Mouse (Mus musculus) limb, embryonic 10.5 days (tissue): ENCODE measurements around the gene Zfp280c. TPM values are rescaled to one million over a fixed set of nuclear protein-coding genes. Genes with fewer than 3 reads are reported as not detected.

Experiments used
- DNase-seq: peaks from one replicate; pipeline ENCODE4 v3.0.0-alpha.2; 2017; ENCODE audit warnings: low spot score
- H3K27ac ChIP-seq: fragments of 300-500 bp; sonication (generic); 2 replicates; pipeline ENCODE4 v1.5.1; 2016; ENCODE audit warnings: mild to moderate bottlenecking
- H3K27me3 ChIP-seq: fragments of 300-500 bp; sonication (generic); 2 replicates; pipeline ENCODE4 v1.6.1; 2016; ENCODE audit warnings: low read depth, mild to moderate bottlenecking; ENCODE audit not compliant: poor library complexity, severe bottlenecking
- H3K36me3 ChIP-seq: fragments of 300-500 bp; sonication (generic); 2 replicates; pipeline ENCODE4 v1.6.1; 2016; ENCODE audit warnings: mild to moderate bottlenecking, moderate library complexity
- H3K4me1 ChIP-seq: fragments of 300-500 bp; sonication (generic); 2 replicates; pipeline ENCODE4 v1.6.1; 2016
- H3K4me3 ChIP-seq: fragments of 300-500 bp; sonication (generic); 2 replicates; pipeline ENCODE4 v1.5.1; 2016; ENCODE audit warnings: mild to moderate bottlenecking, moderate library complexity
- H3K9me3 ChIP-seq: fragments of 300-500 bp; sonication (generic); replicated peaks from 2 replicates; pipeline ENCODE4 v1.6.1; 2016; ENCODE audit warnings: mild to moderate bottlenecking
- WGBS: fragments of 180-500 bp; shearing (Covaris S2); methylation state at CpG from one replicate; pipeline ENCODE4 v1.1.7; 2016; 5-methylcytosine and 5-hydroxymethylcytosine counted together
- microRNA-seq: library from miRNA; unstranded; fragments of <30 nt; microRNA quantifications from one replicate; pipeline ENCODE4, GENCODE M21; 2017
- polyA plus RNA-seq: library from polyadenylated mRNA; unstranded; fragments of >200 nt; fragmentation: Nextera tagmentation; extraction: Ambion mirVana; gene quantifications from 2 replicates; pipeline ENCODE4 v1.2.1, GENCODE M21; 2016

The Zfp280c gene
- polyA plus RNA-seq, 1 experiment from 2014 or later: 18.9 TPM

DNA sequence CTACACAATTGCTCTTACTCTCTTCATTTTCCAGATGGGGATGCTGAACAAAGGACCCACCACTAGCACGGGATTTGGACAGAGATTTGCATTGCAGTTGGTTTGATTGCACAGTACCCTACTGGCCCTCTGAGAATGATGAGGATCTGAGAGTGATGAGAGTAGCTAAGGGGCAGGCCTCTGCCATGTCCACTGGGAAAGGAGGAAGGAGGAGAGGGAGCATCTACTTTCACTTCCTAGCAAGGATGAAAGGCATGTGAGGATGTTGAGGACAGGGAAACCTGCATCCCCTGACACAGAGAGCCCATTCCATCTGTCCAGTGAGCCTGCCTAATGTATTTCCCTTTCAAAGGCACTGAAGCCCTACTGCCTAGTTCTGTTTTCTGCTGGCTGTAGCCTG, 69.0 kb downstream of the Zfp280c start:
- Histone ChIP-seq H3K27ac (no peak overlapping the region), H3K27me3 (peaks cover 5% of the 10 kb centered on the region; the same call in 1 of the 2 replicates), H3K4me1 (no peaks in the 10 kb centered on the region), H3K4me3 (no peak overlapping the region), H3K36me3 (no peaks in the 10 kb centered on the region), H3K9me3 (no peaks in the 10 kb centered on the region)
- WGBS: 68% methylated on average over 1 of the region's 1 CpGs
- no peak for DNase-seq

DNA sequence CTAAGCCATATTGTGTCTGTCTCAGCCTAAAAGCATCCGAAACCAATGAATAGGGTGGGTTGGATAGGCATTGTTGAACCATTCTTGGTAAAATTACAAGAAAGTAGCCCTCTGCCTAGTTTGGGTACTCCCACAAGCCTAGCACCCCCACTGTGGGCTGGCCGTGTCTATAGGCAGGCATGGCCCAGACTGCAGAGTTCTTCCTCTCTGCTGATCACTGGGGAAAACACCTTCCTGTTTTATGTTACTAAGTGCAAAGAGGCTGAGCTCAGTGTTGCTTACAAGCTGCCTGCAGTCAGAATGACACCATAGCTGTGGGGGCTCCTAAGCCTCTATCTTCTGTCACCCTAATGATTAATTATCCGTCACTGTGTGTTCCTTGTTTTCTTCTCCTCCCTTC, 70.8 kb downstream of the Zfp280c start:
- peaks cover 4% of the 10 kb centered on the region; the same call in 1 of the 2 replicates for H3K4me1 ChIP-seq
- WGBS: 69% methylated on average over 3 of the region's 3 CpGs
- no peaks in the 10 kb centered on the region for H3K9me3 ChIP-seq

GRCm38 (mm10) chrX:48521651-48522050, 72.7 kb downstream of the Zfp280c start:
- no peak overlapping the region for H3K27ac ChIP-seq
- no peaks in the 10 kb centered on the region; the same call in 1 of the 2 replicates for H3K9me3 ChIP-seq
- peaks cover 5% of the 10 kb centered on the region; the same call in 1 of the 2 replicates for H3K4me1 ChIP-seq
- DNase-seq: no peak
- no peak overlapping the region for H3K4me3 ChIP-seq
- H3K36me3 ChIP-seq: no peaks in the 10 kb centered on the region
- WGBS: 90% methylated on average over 3 of the region's 3 CpGs
- H3K27me3 ChIP-seq: peaks cover 18% of the 10 kb centered on the region

More for the DNA sequence above, 70.8 kb downstream of the Zfp280c start:
- H3K27ac ChIP-seq: no peak overlapping the region
- no peak for DNase-seq
- H3K27me3 ChIP-seq: peaks cover 18% of the 10 kb centered on the region
- H3K4me3 ChIP-seq: no peak overlapping the region
- no peaks in the 10 kb centered on the region for H3K36me3 ChIP-seq

DNA sequence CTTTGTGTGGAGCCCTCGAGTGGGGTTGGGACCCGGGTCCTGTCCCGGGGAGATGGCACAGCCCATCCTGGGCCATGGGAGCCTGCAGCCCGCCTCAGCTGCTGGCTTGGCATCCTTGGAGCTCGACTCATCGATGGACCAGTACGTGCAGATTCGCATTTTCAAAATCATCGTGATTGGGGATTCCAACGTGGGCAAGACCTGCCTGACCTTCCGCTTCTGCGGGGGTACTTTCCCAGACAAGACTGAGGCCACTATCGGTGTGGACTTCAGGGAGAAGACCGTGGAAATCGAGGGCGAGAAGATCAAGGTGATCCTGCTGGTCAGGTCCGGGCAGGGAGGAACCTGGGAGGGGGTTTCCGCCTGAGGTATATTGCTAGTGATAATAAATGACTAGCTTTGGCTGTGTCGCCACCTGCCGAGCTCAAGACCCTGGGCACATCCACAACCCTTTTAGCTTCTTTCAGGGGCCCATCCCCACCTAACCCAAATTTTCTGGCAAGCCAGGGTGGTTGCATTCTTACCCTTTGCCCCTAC, 74.7 kb downstream of the Zfp280c start:
- peaks cover 18% of the 10 kb centered on the region for H3K27me3 ChIP-seq
- peak overlapping the region; percentile 55 for H3K4me3 ChIP-seq
- peaks cover 5% of the 10 kb centered on the region; the same call in 1 of the 2 replicates for H3K4me1 ChIP-seq
- peak overlapping the region; percentile 76 for H3K27ac ChIP-seq
- no peaks in the 10 kb centered on the region for H3K36me3 ChIP-seq
- no peaks in the 10 kb centered on the region; the same call in 1 of the 2 replicates for H3K9me3 ChIP-seq
- 21% methylated on average over 20 of the region's 20 CpGs for WGBS
- DNase-seq: no peak

DNA sequence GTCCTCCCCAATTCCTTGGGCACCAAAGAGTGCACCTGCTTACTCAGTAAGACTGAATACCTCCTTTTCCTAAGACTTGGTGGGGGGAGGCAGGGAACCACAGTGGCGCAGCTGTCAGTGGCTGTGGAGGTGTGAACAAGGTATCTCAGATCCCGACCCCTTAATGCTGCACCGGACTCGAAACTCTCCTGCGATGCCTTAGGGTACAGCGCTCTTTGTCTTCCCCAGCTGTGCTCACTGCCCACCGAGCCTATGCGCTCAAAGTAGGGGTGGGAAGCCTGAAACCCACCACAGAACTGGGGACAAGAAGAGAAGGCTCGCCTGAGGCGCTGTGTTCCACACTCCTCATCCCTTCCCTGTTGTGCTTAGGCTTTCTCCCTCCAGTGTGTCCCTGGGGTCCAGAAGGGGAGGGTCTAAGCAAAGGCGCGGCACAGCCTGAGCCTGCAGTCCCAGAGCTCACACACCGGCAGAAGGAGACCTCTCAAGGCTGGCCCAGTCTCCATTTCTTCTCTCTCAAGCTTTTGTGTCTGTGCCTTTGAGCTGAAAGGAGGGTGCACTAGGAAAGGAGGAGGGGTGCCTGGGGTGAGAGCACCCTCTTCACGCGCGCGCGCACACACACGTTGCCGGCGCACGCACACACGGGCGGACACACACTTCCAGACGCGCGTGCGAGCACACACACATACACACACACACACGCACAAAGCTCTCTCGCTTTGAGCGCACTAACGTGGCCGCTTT, 75.3 kb downstream of the Zfp280c start, which contains the start of gene Rab33a:
Rab33a (plus strand) TSS at position 478 of the 741 bp plus-strand sequence.
- Histone ChIP-seq H3K4me1 (peaks cover 5% of the 10 kb centered on the region), H3K9me3 (no peaks in the 10 kb centered on the region; the same call in 1 of the 2 replicates), H3K27ac (peak within 1 kb of the TSS; percentile 76), H3K36me3 (no peaks in the 10 kb centered on the region), H3K4me3 (peak within 1 kb of the TSS; percentile 55), H3K27me3 (peaks cover 18% of the 10 kb centered on the region)
- DNase-seq: peak; percentile 47
- WGBS: 19% methylated on average over 28 of the region's 33 CpGs

GRCm38 (mm10) chrX:48518211-48518807, 76.0 kb downstream of the Zfp280c start:
- WGBS: 28% methylated on average over 15 of the region's 15 CpGs
- H3K4me1 ChIP-seq: peaks cover 5% of the 10 kb centered on the region
- DNase-seq: peak; percentile 34

DNA sequence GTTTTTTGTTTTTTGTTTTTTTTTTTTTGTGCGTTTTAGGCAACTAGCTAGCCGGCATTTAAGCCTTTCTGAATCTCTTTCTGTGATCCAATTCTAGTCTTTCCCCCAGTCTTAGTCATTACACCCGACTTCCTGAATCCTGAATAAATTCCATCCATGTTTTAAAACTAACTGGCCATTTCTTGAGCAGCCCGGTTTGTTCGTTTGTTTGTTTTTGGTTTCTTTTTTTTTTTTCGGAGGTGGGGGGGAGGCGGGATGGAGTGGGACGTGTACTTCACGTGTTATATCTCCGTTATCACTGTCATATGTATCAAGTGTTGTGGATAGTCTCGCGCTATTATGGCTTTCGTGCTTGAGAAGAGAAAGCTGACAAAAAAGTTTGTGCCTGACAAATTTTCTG, 80.5 kb downstream of the Zfp280c start:
- Histone ChIP-seq H3K4me1 (peaks cover 11% of the 10 kb centered on the region), H3K4me3 (peak overlapping the region; percentile 60), H3K27ac (no peak overlapping the region), H3K9me3 (no peaks in the 10 kb centered on the region; the same call in 1 of the 2 replicates), H3K27me3 (peaks cover 11% of the 10 kb centered on the region; the same call in 1 of the 2 replicates), H3K36me3 (no peaks in the 10 kb centered on the region)
- WGBS: 8% methylated on average over 13 of the region's 13 CpGs
- no peak for DNase-seq

More at GRCm38 (mm10) chrX:48518211-48518807, 76.0 kb downstream of the Zfp280c start:
- H3K27me3 ChIP-seq: peaks cover 20% of the 10 kb centered on the region
- no peaks in the 10 kb centered on the region for H3K36me3 ChIP-seq
- peak overlapping the region; percentile 55 for H3K4me3 ChIP-seq
- H3K9me3 ChIP-seq: no peaks in the 10 kb centered on the region; the same call in 1 of the 2 replicates
- peak overlapping the region; percentile 76 for H3K27ac ChIP-seq

DNA sequence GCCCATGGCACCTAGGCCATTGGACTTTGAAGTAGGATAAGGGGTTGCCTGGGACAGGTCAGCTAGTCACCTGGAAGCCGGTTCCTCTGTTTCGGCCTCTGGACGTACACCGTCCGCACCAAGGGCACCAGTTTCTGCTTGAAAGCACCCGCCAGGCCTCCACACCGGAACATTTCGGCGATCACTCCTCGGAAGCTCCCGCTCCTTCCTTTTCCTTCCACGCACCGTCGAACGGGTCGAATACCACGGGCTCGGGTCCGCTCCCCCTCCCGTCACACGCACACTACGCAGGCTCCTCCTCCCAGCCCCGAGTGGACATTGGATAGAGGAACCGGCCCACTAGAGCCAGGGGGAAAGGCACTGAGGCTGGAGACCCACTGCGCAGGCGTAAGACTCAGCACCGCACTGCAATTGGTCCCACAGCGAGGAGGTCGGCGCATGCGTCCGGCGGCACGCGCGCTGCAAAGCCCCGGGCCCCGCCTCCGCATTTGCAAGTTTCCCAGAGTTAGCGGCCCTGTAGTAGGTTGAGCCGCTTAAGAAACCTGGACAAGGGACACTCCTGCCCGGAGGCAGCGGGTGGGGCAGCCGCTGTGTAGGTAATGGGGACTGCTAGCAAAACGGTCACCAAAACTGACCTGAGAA, 81.0 kb downstream of the Zfp280c start, which contains the start of gene Aifm1:
Aifm1 (minus strand) TSS at position 398 of the 642 bp plus-strand sequence.
- H3K4me3 ChIP-seq: peak within 1 kb of the TSS; percentile 60
- peak within 1 kb of the TSS; percentile 76 for H3K27ac ChIP-seq
- peaks cover 8% of the 10 kb centered on the region; the same call in 1 of the 2 replicates for H3K27me3 ChIP-seq
- H3K4me1 ChIP-seq: peaks cover 6% of the 10 kb centered on the region; the same call in 1 of the 2 replicates
- peak; percentile 88 for DNase-seq
- 14% methylated on average over 45 of the region's 45 CpGs for WGBS
- H3K36me3 ChIP-seq: no peaks in the 10 kb centered on the region
- H3K9me3 ChIP-seq: no peaks in the 10 kb centered on the region; the same call in 1 of the 2 replicates

- H3K4me1 ChIP-seq: no peaks in the 10 kb centered on the region
- H3K9me3 ChIP-seq: no peaks in the 10 kb centered on the region
- no peak overlapping the region for H3K4me3 ChIP-seq
- DNase-seq: no peak
- H3K27me3 ChIP-seq: no peaks in the 10 kb centered on the region
- no peak overlapping the region for H3K27ac ChIP-seq
- WGBS: 93% methylated on average over 8 of the region's 8 CpGs
- peaks cover 64% of the 10 kb centered on the region for H3K36me3 ChIP-seq
Observed at GRCm38 (mm10) chrX:48493763-48494162, 100.5 kb downstream of the Zfp280c start.

Small RNAs within 50 kb of the gene (microRNA-seq; reads per million reads assigned to microRNA genes)
- not detected for gene Gm27828

Other genes with a start within 250 kb of the Zfp280c start
- 1.8 and 1.9 TPM in 2 replicates for gene Elf4, start 131.4 kb downstream of the Zfp280c start, polyA plus RNA-seq
- gene Aifm1, start 80.9 kb downstream of the Zfp280c start, polyA plus RNA-seq: 85.5 and 93.5 TPM in 2 replicates
- gene Rab33a, start 75.2 kb downstream of the Zfp280c start, polyA plus RNA-seq: 2.5 and 3.2 TPM in 2 replicates
- gene Slc25a14, start 28.9 kb upstream of the Zfp280c start, polyA plus RNA-seq: 16.2 and 18.1 TPM in 2 replicates
- not detected in 2 replicates for gene Gpr119, start 80.0 kb upstream of the Zfp280c start, polyA plus RNA-seq
- gene Rbmx2, start 100.5 kb upstream of the Zfp280c start, polyA plus RNA-seq: 23.6 and 30.7 TPM in 2 replicates